Mouse (Mus musculus): ENCODE results near the gene Rbm48.

GRCm38 (mm10) chr5:3551481-3551880, 44.9 kb downstream of the Rbm48 start:
- no peak for TF ChIP-seq POLR2A (IDR thresholded peaks at IDR 0.05; ENCODE audit: borderline replicate concordance, control insufficient read depth, low read depth, low read length)
- TF ChIP-seq CTCF (IDR thresholded peaks at IDR 0.05; ENCODE audit: control insufficient read depth, insufficient read depth, low read length): no peak
